ENCODE assay signal across 8 mouse cellular contexts in the genomic region with DNA sequence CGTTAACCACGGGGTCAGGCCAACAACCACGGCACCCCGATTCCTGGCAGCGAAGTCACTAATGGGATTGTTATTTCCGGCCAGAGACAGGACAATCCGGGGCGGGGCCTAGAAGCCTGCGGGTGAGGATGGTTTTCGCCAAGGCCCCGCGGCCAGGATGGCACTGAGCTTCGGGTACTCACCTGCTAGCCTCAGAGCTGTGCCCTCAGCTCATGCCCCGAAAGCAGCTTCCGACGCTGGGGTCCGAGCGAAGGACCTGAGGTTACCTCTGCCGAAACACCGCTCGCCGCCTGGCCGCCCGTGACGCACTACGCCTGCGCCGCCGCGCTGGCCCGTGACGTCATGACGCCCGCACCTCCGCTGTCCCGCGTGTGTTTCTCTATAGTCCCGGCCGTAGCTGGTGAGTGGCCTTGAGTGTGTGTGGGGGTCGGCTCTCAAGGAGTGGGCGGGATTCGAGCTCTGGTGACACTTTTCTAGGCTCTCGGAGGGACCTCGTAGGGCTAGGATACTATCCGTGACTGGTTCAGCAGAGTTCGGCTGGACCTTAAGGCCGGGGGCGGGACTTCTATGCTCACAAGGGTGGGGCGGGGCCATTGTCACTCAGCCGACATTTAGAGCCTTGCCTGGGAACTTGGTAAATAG. TPM values are rescaled to one million over a fixed set of nuclear protein-coding genes. Genes with fewer than 3 reads are reported as not detected.
DNase-seq lines count a peak whose midpoint lies in the region; ATAC-seq and TF ChIP-seq lines count a peak whose summit lies in the region.

A gene (plus strand): TSS at position 90 of the 642 bp plus-strand sequence.
A gene (minus strand): TSS at position 474 of the 642 bp plus-strand sequence.

- under 1% methylated on average over 50 of the region's 50 CpGs for WGBS in forebrain, embryonic 16.5 days
- under 1% methylated on average over 50 of the region's 50 CpGs for WGBS in lung, embryonic 14.5 days
- under 1% methylated on average over 50 of the region's 50 CpGs for WGBS in olfactory bulb, adult 2 months
- WGBS in thymus, adult 2 months: under 1% methylated on average over 50 of the region's 50 CpGs

- H3K36me3 ChIP-seq in G1E (replicated peaks): peaks cover 55% of the 10 kb centered on the region
- H3K36me3 ChIP-seq in forebrain, embryonic 16.5 days (ENCODE audit: control insufficient read depth, insufficient read depth): peaks cover 19% of the 10 kb centered on the region
- H3K36me3 ChIP-seq in lung, embryonic 14.5 days (ENCODE audit: insufficient read depth): peaks cover 28% of the 10 kb centered on the region
- peaks cover 22% of the 10 kb centered on the region for H3K36me3 ChIP-seq in thymus, adult 2 months (ENCODE audit: control insufficient read depth, insufficient read depth, low read length)

- H3K27me3 ChIP-seq in G1E (ENCODE audit: insufficient read depth, low read length): no peaks in the 10 kb centered on the region
- no peaks in the 10 kb centered on the region for H3K27me3 ChIP-seq in forebrain, embryonic 16.5 days (replicated peaks; ENCODE audit: control insufficient read depth, insufficient read depth, low read length)
- H3K27me3 ChIP-seq in lung, embryonic 14.5 days (ENCODE audit: insufficient read depth, low read length): no peaks in the 10 kb centered on the region
- H3K27me3 ChIP-seq in thymus, adult 2 months (ENCODE audit: control insufficient read depth, insufficient read depth, low read length): no peaks in the 10 kb centered on the region

- H3K4me2 ChIP-seq in forebrain, embryonic 16.5 days (ENCODE audit: low read length): peak within 1 kb of the TSS; percentile 77
- peak within 1 kb of the TSS; percentile 86 for H3K4me2 ChIP-seq in lung, embryonic 14.5 days

- peak within 1 kb of the TSS; percentile 70; the same call in 1 of the 2 replicates for H3K27ac ChIP-seq in forebrain, embryonic 16.5 days (ENCODE audit: low read length)
- H3K27ac ChIP-seq in layer of hippocampus, adult 2 months: peak within 1 kb of the TSS; percentile 95
- peak within 1 kb of the TSS; percentile 92 for H3K27ac ChIP-seq in lung, embryonic 14.5 days (ENCODE audit: low read depth)
- peak within 1 kb of the TSS; percentile 61 for H3K27ac ChIP-seq in olfactory bulb, adult 2 months (ENCODE audit: insufficient read depth, low read depth, low read length)
- H3K27ac ChIP-seq in thymus, adult 2 months (ENCODE audit: control insufficient read depth, insufficient read depth, low read length): no peak within 1 kb of the TSS

- H3K9me3 ChIP-seq in G1E (replicated peaks): no peaks in the 10 kb centered on the region
- H3K9me3 ChIP-seq in forebrain, embryonic 16.5 days (ENCODE audit: control insufficient read depth, low read length): no peaks in the 10 kb centered on the region
- no peaks in the 10 kb centered on the region for H3K9me3 ChIP-seq in lung, embryonic 14.5 days (ENCODE audit: low read depth, low read length)

- intact Hi-C loops in heart, postnatal 36 days (cut with DNase I): loop anchor here (2.0 to 5.0 kb wide), 4 partner anchors 62 to 124 kb away; a partner anchor contains a TSS

- peak within 1 kb of the TSS; percentile 84 for H3K9ac ChIP-seq in forebrain, embryonic 16.5 days (replicated peaks; ENCODE audit: low read depth, low read length)
- peak within 1 kb of the TSS; percentile 82 for H3K9ac ChIP-seq in lung, embryonic 14.5 days

- H3K4me3 ChIP-seq in G1E (ENCODE audit: low read depth, low read length): peak within 1 kb of the TSS; percentile 77
- H3K4me3 ChIP-seq in forebrain, embryonic 16.5 days (replicated peaks; ENCODE audit: low read length): peak within 1 kb of the TSS; percentile 78
- H3K4me3 ChIP-seq in layer of hippocampus, adult 2 months: peak within 1 kb of the TSS; percentile 67
- peak within 1 kb of the TSS; percentile 78 for H3K4me3 ChIP-seq in lung, embryonic 14.5 days (ENCODE audit: low read depth, low read length)
- peak within 1 kb of the TSS; percentile 69 for H3K4me3 ChIP-seq in olfactory bulb, adult 2 months (ENCODE audit: insufficient read depth, low read depth, low read length)
- H3K4me3 ChIP-seq in thymus, adult 2 months (ENCODE audit: control insufficient read depth, insufficient read depth, low read length): peak within 1 kb of the TSS; percentile 60

- TF ChIP-seq CTCF in G1E (IDR thresholded peaks at IDR 0.05; ENCODE audit: low read depth, low read length): no peak
- no peak for TF ChIP-seq CTCF in layer of hippocampus, adult 2 months (conservative IDR thresholded peaks at IDR 0.05)
- no peak for TF ChIP-seq CTCF in lung, embryonic 14.5 days (IDR thresholded peaks at IDR 0.05; ENCODE audit: low read depth)
- TF ChIP-seq CTCF in olfactory bulb, adult 2 months (IDR thresholded peaks at IDR 0.05; ENCODE audit: insufficient read depth, low read depth, low read length): no peak
- peak; percentile 61; the same call in 1 of the 2 replicates for TF ChIP-seq CTCF in thymus, adult 2 months (IDR thresholded peaks at IDR 0.05; ENCODE audit: borderline replicate concordance, control insufficient read depth, extremely low read depth, insufficient read depth, low read length, poor library complexity)

- peak; percentile 87 for TF ChIP-seq POLR2A in olfactory bulb, adult 2 months (IDR thresholded peaks at IDR 0.05; ENCODE audit: insufficient read depth, low read depth, low read length)
- TF ChIP-seq POLR2A in thymus, adult 2 months (IDR thresholded peaks at IDR 0.05; ENCODE audit: control insufficient read depth, extremely low read depth, insufficient read depth, low read length, poor library complexity): peak; percentile 71; the same call in 1 of the 2 replicates

- peak; percentile 92 for ATAC-seq in G1E (ENCODE audit: extremely low read depth, insufficient number of reproducible peaks, low FRiP score, poor library complexity, severe bottlenecking)
- ATAC-seq in forebrain, embryonic 16.5 days: peak; percentile 97
- ATAC-seq in lung, embryonic 14.5 days (ENCODE audit: insufficient read depth): peak; percentile 98

- peak; percentile 77 for DNase-seq in G1E (ENCODE audit: low spot score)
- peak; percentile 89 to 97 for DNase-seq in cerebellum, adult 18-20 months
- DNase-seq in heart, postnatal 36 days: peak; percentile 95 to 99
- peak; percentile 87 to 93 for DNase-seq in layer of hippocampus, adult 2 months (ENCODE audit: low spot score in 2 of 2)
- peak; percentile 95 for DNase-seq in lung, embryonic 14.5 days
- DNase-seq in thymus, adult 2 months: peak; percentile 89

- peaks cover 16% of the 10 kb centered on the region for H3K4me1 ChIP-seq in G1E (ENCODE audit: insufficient read depth, low read depth, low read length)
- H3K4me1 ChIP-seq in forebrain, embryonic 16.5 days (replicated peaks; ENCODE audit: control insufficient read depth, insufficient read depth, low read length): peaks cover 15% of the 10 kb centered on the region
- peaks cover 7% of the 10 kb centered on the region; the same call in 1 of the 2 replicates for H3K4me1 ChIP-seq in lung, embryonic 14.5 days (ENCODE audit: insufficient read depth)
- no peaks in the 10 kb centered on the region for H3K4me1 ChIP-seq in olfactory bulb, adult 2 months (ENCODE audit: control insufficient read depth, insufficient read depth, low read length)
- peaks cover 2% of the 10 kb centered on the region; the same call in 1 of the 2 replicates for H3K4me1 ChIP-seq in thymus, adult 2 months (replicated peaks; ENCODE audit: control insufficient read depth, insufficient read depth, low read length)

RNA-seq across cellular contexts. Expression of the first gene that starts in this region (rescaled TPM):
- total RNA-seq in G1E (2014; fragmentation: Nextera tagmentation): 53.0 and 55.2 TPM in 2 replicates
- total RNA-seq in G1E (2017): 51.5 and 57.9 TPM in 2 replicates
- polyA plus RNA-seq in G1E (2012): 1.5 and 1.8 TPM in 2 replicates
- polyA plus RNA-seq in forebrain, embryonic 16.5 days (2015; fragmentation: Nextera tagmentation; extraction: Ambion mirVana): 26.4 and 30.9 TPM in 2 replicates
- total RNA-seq in heart, postnatal 36 days (2021): 10 to 100 TPM; 43.4 to 43.7 TPM
- 10 to 100 TPM; 13.8 to 18.6 TPM for total RNA-seq in layer of hippocampus, adult 2 months (2021)
- 30.4 and 42.3 TPM in 2 replicates for polyA plus RNA-seq in lung, embryonic 14.5 days (2014; fragmentation: Nextera tagmentation; extraction: Ambion mirVana)
- polyA plus RNA-seq in olfactory bulb, adult 2 months (2012; ENCODE audit: insufficient read depth, insufficient read length, low replicate concordance, missing spikeins): not detected in 2 replicates
- 26.9 and 29.3 TPM in 2 replicates for polyA plus RNA-seq in thymus, adult 2 months (2012; rRNA removed)

RNA-seq across cellular contexts. Expression of the second gene that starts in this region (rescaled TPM):
- total RNA-seq in G1E (2014; fragmentation: Nextera tagmentation) (42.1 and 59.4 TPM in 2 replicates), G1E (2017) (27.0 and 33.2 TPM in 2 replicates)
- 11.5 and 13.3 TPM in 2 replicates for polyA plus RNA-seq in G1E (2012)
- polyA plus RNA-seq in forebrain, embryonic 16.5 days (2015; fragmentation: Nextera tagmentation; extraction: Ambion mirVana): 158 and 165 TPM in 2 replicates
- total RNA-seq in heart, postnatal 36 days (2021): 10 to 100 TPM; 32.7 to 38.0 TPM
- total RNA-seq in layer of hippocampus, adult 2 months (2021): 10 to 100 TPM; 41.7 to 46.3 TPM
- polyA plus RNA-seq in lung, embryonic 14.5 days (2014; fragmentation: Nextera tagmentation; extraction: Ambion mirVana): 71.1 and 76.4 TPM in 2 replicates
- polyA plus RNA-seq in olfactory bulb, adult 2 months (2012; ENCODE audit: insufficient read depth, insufficient read length, low replicate concordance, missing spikeins): not detected in 2 replicates
- 14.2 and 14.8 TPM in 2 replicates for polyA plus RNA-seq in thymus, adult 2 months (2012; rRNA removed)
